Mouse (Mus musculus) gastrocnemius, adult 18-20 months (tissue): ENCODE data around the gene Aff3. TPM values are rescaled to one million over a fixed set of nuclear protein-coding genes. Genes with fewer than 3 reads are reported as not detected.

ENCODE experiments used
- DNase-seq: peaks from one replicate; pipeline ENCODE4 v3.0.0; 2021; ENCODE audit warnings: low spot score
- total RNA-seq, 2 experiments: library from RNA; stranded (reverse); gene quantifications; 2 replicates each; pipeline ENCODE4 v1.2.3; 2021

The Aff3 gene
- total RNA-seq, 2 experiments from 2014 or later = 1.2 to 2.0 TPM

- no peak for DNase-seq
These were observed 478.6 kb downstream of the Aff3 start for GRCm38 (mm10) chr1:38186227-38186545.

GRCm38 (mm10) chr1:38185517-38186226, 479.1 kb downstream of the Aff3 start:
- peak; percentile 82 for DNase-seq

GRCm38 (mm10) chr1:38181020-38181550, 483.7 kb downstream of the Aff3 start:
- no peak for DNase-seq

- DNase-seq = no peak
These were observed 485.8 kb downstream of the Aff3 start for GRCm38 (mm10) chr1:38178929-38179328.

- no peak for DNase-seq
These were observed 488.7 kb downstream of the Aff3 start for GRCm38 (mm10) chr1:38176077-38176476.

GRCm38 (mm10) chr1:38171874-38172273, 492.9 kb downstream of the Aff3 start:
- no peak for DNase-seq

GRCm38 (mm10) chr1:38165696-38166095, 499.1 kb downstream of the Aff3 start:
- DNase-seq = no peak

- no peak for DNase-seq
These were observed 514.7 kb downstream of the Aff3 start for GRCm38 (mm10) chr1:38150086-38150485.

- no peak for DNase-seq
These were observed 518.7 kb downstream of the Aff3 start for GRCm38 (mm10) chr1:38146008-38146407.

- no peak for DNase-seq
These were observed 523.4 kb downstream of the Aff3 start for GRCm38 (mm10) chr1:38141371-38141770.

- DNase-seq = no peak
These were observed 523.8 kb downstream of the Aff3 start for GRCm38 (mm10) chr1:38140911-38141310.

- no peak for DNase-seq
These were observed 525.4 kb downstream of the Aff3 start for GRCm38 (mm10) chr1:38139396-38139795.

- DNase-seq = no peak
These were observed 531.8 kb downstream of the Aff3 start for GRCm38 (mm10) chr1:38132942-38133341.

- no peak for DNase-seq
These were observed 533.9 kb downstream of the Aff3 start for GRCm38 (mm10) chr1:38130715-38131483.

- DNase-seq = peak; percentile 92
These were observed 535.1 kb downstream of the Aff3 start, which contains the start of gene Rev1 for GRCm38 (mm10) chr1:38129501-38130267. Rev1 (minus strand) TSS chr1:38129801.

- DNase-seq = peak; percentile 52
These were observed 535.8 kb downstream of the Aff3 start for GRCm38 (mm10) chr1:38128919-38129436.

Other genes with a start within 250 kb of the Aff3 start
- under 1 TPM; 0.24 to 0.50 TPM for gene Lonrf2, start 171.8 kb upstream of the Aff3 start, total RNA-seq
- under 1 TPM; 0.17 to 0.25 TPM for gene Chst10, start 233.2 kb upstream of the Aff3 start, total RNA-seq